Mouse (Mus musculus) embryonic facial prominence, embryonic 11.5 days (tissue): Measurements from ENCODE around the gene Pinlyp. TPM values are rescaled to one million over a fixed set of nuclear protein-coding genes. Genes with fewer than 3 reads are reported as not detected.
A peak's percentile ranks its signal among the peaks of the same experiment; 100 is the strongest.

Experiments used
- ATAC-seq: fragments of 200-750 bp; cut with Nextera tagmentation; replicated peaks from 2 replicates; pipeline ENCODE4 v1.8.0; 2017; ENCODE audit warnings: low read depth; ENCODE audit not compliant: insufficient number of reproducible peaks, low FRiP score, low TSS enrichment
- DNase-seq: peaks from one replicate; pipeline ENCODE4 v3.0.0-alpha.2; 2015; ENCODE audit warnings: low spot score
- H3K27ac ChIP-seq: fragments of 300-500 bp; sonication (generic); replicated peaks from 2 replicates; pipeline ENCODE4 v1.5.1; 2014; ENCODE audit warnings: mild to moderate bottlenecking, low read depth, low read length, control low read depth
- H3K27me3 ChIP-seq: fragments of 300-500 bp; sonication (generic); 2 replicates; pipeline ENCODE4 v1.6.1; 2014; ENCODE audit warnings: mild to moderate bottlenecking, low read length, moderate library complexity, mixed read lengths; ENCODE audit not compliant: control insufficient read depth, insufficient read depth
- H3K36me3 ChIP-seq: fragments of 300-500 bp; sonication (generic); replicated peaks from 2 replicates; pipeline ENCODE4 v1.6.1; 2014; ENCODE audit warnings: low read depth, mild to moderate bottlenecking, low read length, moderate library complexity, mixed read lengths; ENCODE audit not compliant: control insufficient read depth, insufficient read depth
- H3K4me1 ChIP-seq: fragments of 300-500 bp; sonication (generic); 2 replicates; pipeline ENCODE4 v1.6.1; 2014; ENCODE audit warnings: low read length, mixed read lengths; ENCODE audit not compliant: control insufficient read depth, insufficient read depth
- H3K4me2 ChIP-seq: fragments of 300-500 bp; sonication (generic); 2 replicates; pipeline ENCODE4 v1.6.1; 2014; ENCODE audit warnings: low read depth, mild to moderate bottlenecking, control low read depth, low read length, moderate library complexity
- H3K4me3 ChIP-seq: fragments of 300-500 bp; sonication (generic); 2 replicates; pipeline ENCODE4 v1.5.1; 2014; ENCODE audit warnings: low read depth, low read length, control low read depth
- H3K9ac ChIP-seq: fragments of 300-500 bp; sonication (generic); replicated peaks from 2 replicates; pipeline ENCODE4 v1.6.1; 2014; ENCODE audit warnings: mild to moderate bottlenecking, control low read depth, low read length
- H3K9me3 ChIP-seq: fragments of 300-500 bp; sonication (generic); replicated peaks from 2 replicates; pipeline ENCODE4 v1.6.1; 2016; ENCODE audit warnings: mild to moderate bottlenecking, low read length, inconsistent platforms, mixed read lengths; ENCODE audit not compliant: control insufficient read depth
- WGBS: fragments of 180-500 bp; shearing (Covaris S2); extraction: QIAGEN DNeasy Blood & Tissue Kit; methylation state at CpG from one replicate; pipeline ENCODE4 v1.1.7; 2014; 5-methylcytosine and 5-hydroxymethylcytosine counted together
- polyA plus RNA-seq: library from polyadenylated mRNA; unstranded; fragments of >200 nt; fragmentation: Nextera tagmentation; extraction: Ambion mirVana; gene quantifications from 2 replicates; pipeline ENCODE4 v1.2.1, GENCODE M21; 2014

The Pinlyp gene
- not detected in 2 replicates for polyA plus RNA-seq

- Histone ChIP-seq H3K4me2 (peak within 1 kb of the TSS; percentile 65), H3K9me3 (no peaks in the 10 kb centered on the region), H3K27ac (peak within 1 kb of the TSS; percentile 7; the same call in 1 of the 2 replicates), H3K4me1 (peaks cover 3% of the 10 kb centered on the region), H3K27me3 (no peaks in the 10 kb centered on the region), H3K9ac (peak within 1 kb of the TSS; percentile 83), H3K4me3 (peak within 1 kb of the TSS; percentile 85), H3K36me3 (no peaks in the 10 kb centered on the region; the same call in 1 of the 2 replicates)
- no peak for DNase-seq
- ATAC-seq: 0 out of 2 replicates have a peak, but pooled peaks have one; percentile 1
- WGBS: 37% methylated on average over 13 of the region's 13 CpGs
Measured at GRCm38 (mm10) chr7:24546068-24546614, at the start of gene Pinlyp, which contains the start of gene Xrcc1. Gene Pinlyp, minus strand, starts transcription at chr7:24546118. Gene Xrcc1, plus strand, starts transcription at chr7:24546289.

- Histone ChIP-seq H3K27me3 (0 out of 2 replicates have a peak, but pooled peaks cover 2% of the 10 kb centered on the region), H3K4me1 (no peaks in the 10 kb centered on the region), H3K4me3 (no peak overlapping the region), H3K9ac (no peak overlapping the region), H3K4me2 (no peak overlapping the region), H3K9me3 (no peaks in the 10 kb centered on the region), H3K27ac (no peak overlapping the region), H3K36me3 (no peaks in the 10 kb centered on the region)
- DNase-seq (no peak), ATAC-seq (no peak)
- 64% methylated on average over 2 of the region's 2 CpGs for WGBS
Measured at GRCm38 (mm10) chr7:24595464-24595863, 49.5 kb upstream of the Pinlyp start.

- WGBS: 1% methylated on average over 13 of the region's 13 CpGs
- ATAC-seq (peak; percentile 46), DNase-seq (peak; percentile 36)
- peak overlapping the region; percentile 66 for H3K4me3 ChIP-seq
- peak overlapping the region; percentile 74 for H3K9ac ChIP-seq
- no peaks in the 10 kb centered on the region for H3K4me1 ChIP-seq
- no peaks in the 10 kb centered on the region for H3K36me3 ChIP-seq
- H3K9me3 ChIP-seq: no peaks in the 10 kb centered on the region
- H3K27ac ChIP-seq: no peak overlapping the region
- H3K27me3 ChIP-seq: 0 out of 2 replicates have a peak, but pooled peaks cover 2% of the 10 kb centered on the region
- H3K4me2 ChIP-seq: peak overlapping the region; percentile 76
Measured at GRCm38 (mm10) chr7:24594309-24594803, 48.4 kb upstream of the Pinlyp start.

GRCm38 (mm10) chr7:24593621-24594308 lies 47.8 kb upstream of the Pinlyp start:
- no peaks in the 10 kb centered on the region for H3K9me3 ChIP-seq
- H3K4me3 ChIP-seq: peak overlapping the region; percentile 66
- ATAC-seq: peak; percentile 92
- H3K27me3 ChIP-seq: 0 out of 2 replicates have a peak, but pooled peaks cover 2% of the 10 kb centered on the region
- no peak overlapping the region for H3K27ac ChIP-seq
- 2% methylated on average over 39 of the region's 39 CpGs for WGBS
- no peaks in the 10 kb centered on the region for H3K36me3 ChIP-seq
- no peaks in the 10 kb centered on the region for H3K4me1 ChIP-seq
- DNase-seq: peak; percentile 82
- peak overlapping the region; percentile 76 for H3K4me2 ChIP-seq
- H3K9ac ChIP-seq: peak overlapping the region; percentile 74

- ATAC-seq (no peak), DNase-seq (no peak)
- Histone ChIP-seq H3K27me3 (0 out of 2 replicates have a peak, but pooled peaks cover 2% of the 10 kb centered on the region), H3K27ac (no peak overlapping the region), H3K36me3 (no peaks in the 10 kb centered on the region), H3K9ac (no peak overlapping the region), H3K4me2 (no peak overlapping the region), H3K4me3 (no peak overlapping the region), H3K9me3 (no peaks in the 10 kb centered on the region), H3K4me1 (no peaks in the 10 kb centered on the region)
- 80% methylated on average over 6 of the region's 6 CpGs for WGBS
Measured at GRCm38 (mm10) chr7:24592781-24593180, 46.9 kb upstream of the Pinlyp start.

GRCm38 (mm10) chr7:24592163-24592562 lies 46.2 kb upstream of the Pinlyp start:
- Histone ChIP-seq H3K9me3 (no peaks in the 10 kb centered on the region), H3K27me3 (0 out of 2 replicates have a peak, but pooled peaks cover 2% of the 10 kb centered on the region), H3K4me3 (no peak overlapping the region), H3K36me3 (no peaks in the 10 kb centered on the region), H3K27ac (no peak overlapping the region), H3K9ac (no peak overlapping the region), H3K4me1 (no peaks in the 10 kb centered on the region), H3K4me2 (no peak overlapping the region)
- DNase-seq: no peak
- 61% methylated on average over 4 of the region's 4 CpGs for WGBS
- ATAC-seq: no peak

- no peaks in the 10 kb centered on the region for H3K36me3 ChIP-seq
- no peak overlapping the region for H3K9ac ChIP-seq
- ATAC-seq (no peak), DNase-seq (no peak)
- WGBS: 66% methylated on average over 5 of the region's 5 CpGs
- H3K4me3 ChIP-seq: no peak overlapping the region
- no peak overlapping the region for H3K4me2 ChIP-seq
- H3K27ac ChIP-seq: no peak overlapping the region
- no peaks in the 10 kb centered on the region for H3K9me3 ChIP-seq
- no peaks in the 10 kb centered on the region for H3K4me1 ChIP-seq
- H3K27me3 ChIP-seq: peaks cover 5% of the 10 kb centered on the region
Measured at GRCm38 (mm10) chr7:24591735-24592134, 45.8 kb upstream of the Pinlyp start.

GRCm38 (mm10) chr7:24588336-24588735 lies 42.4 kb upstream of the Pinlyp start:
- no peaks in the 10 kb centered on the region for H3K4me1 ChIP-seq
- H3K9me3 ChIP-seq: no peaks in the 10 kb centered on the region
- ATAC-seq: no peak
- peaks cover 25% of the 10 kb centered on the region for H3K27me3 ChIP-seq
- no peak for DNase-seq
- 89% methylated on average over 13 of the region's 13 CpGs for WGBS
- H3K36me3 ChIP-seq: no peaks in the 10 kb centered on the region
- H3K4me3 ChIP-seq: no peak overlapping the region
- H3K4me2 ChIP-seq: no peak overlapping the region
- H3K27ac ChIP-seq: no peak overlapping the region
- no peak overlapping the region for H3K9ac ChIP-seq
